Mouse (Mus musculus) midbrain, embryonic 12.5 days (tissue): Measurements from ENCODE around the gene 4930595D18Rik. TPM values are rescaled to one million over a fixed set of nuclear protein-coding genes. Genes with fewer than 3 reads are reported as not detected.

Source experiments
- ATAC-seq: fragments of 200-750 bp; cut with Nextera tagmentation; 2 replicates; pipeline ENCODE4 v1.8.0; 2017; ENCODE audit warnings: low read depth, moderate TSS enrichment, moderate library complexity; ENCODE audit not compliant: low FRiP score
- H3K27ac ChIP-seq: fragments of 300-500 bp; sonication (generic); replicated peaks from 2 replicates; pipeline ENCODE4 v1.5.1; 2016; ENCODE audit warnings: mild to moderate bottlenecking
- H3K27me3 ChIP-seq: fragments of 300-500 bp; sonication (generic); 2 replicates; pipeline ENCODE4 v1.6.1; 2016; ENCODE audit warnings: mild to moderate bottlenecking
- H3K36me3 ChIP-seq: fragments of 300-500 bp; sonication (generic); 2 replicates; pipeline ENCODE4 v1.6.1; 2016
- H3K4me1 ChIP-seq: fragments of 300-500 bp; sonication (generic); 2 replicates; pipeline ENCODE4 v1.6.1; 2016
- H3K4me2 ChIP-seq: fragments of 300-500 bp; sonication (generic); replicated peaks from 2 replicates; pipeline ENCODE4 v1.6.1; 2016; ENCODE audit warnings: mild to moderate bottlenecking, moderate library complexity
- H3K4me3 ChIP-seq: fragments of 300-500 bp; sonication (generic); 2 replicates; pipeline ENCODE4 v1.5.1; 2016; ENCODE audit warnings: mild to moderate bottlenecking
- H3K9ac ChIP-seq: fragments of 300-500 bp; sonication (generic); replicated peaks from 2 replicates; pipeline ENCODE4 v1.6.1; 2016; ENCODE audit warnings: mild to moderate bottlenecking, moderate library complexity
- H3K9me3 ChIP-seq: fragments of 300-500 bp; sonication (generic); 2 replicates; pipeline ENCODE4 v1.6.1; 2016; ENCODE audit warnings: mild to moderate bottlenecking
- WGBS: fragments of 180-500 bp; shearing (Covaris S2); methylation state at CpG from one replicate; pipeline ENCODE4 v1.1.7; 2016; 5-methylcytosine and 5-hydroxymethylcytosine counted together
- polyA plus RNA-seq: library from polyadenylated mRNA; unstranded; fragments of >200 nt; fragmentation: Nextera tagmentation; extraction: Ambion mirVana; gene quantifications from 2 replicates; pipeline ENCODE4 v1.2.1, GENCODE M21; 2016

The 4930595D18Rik gene
- polyA plus RNA-seq, 1 experiment from 2014 or later: not detected

DNA sequence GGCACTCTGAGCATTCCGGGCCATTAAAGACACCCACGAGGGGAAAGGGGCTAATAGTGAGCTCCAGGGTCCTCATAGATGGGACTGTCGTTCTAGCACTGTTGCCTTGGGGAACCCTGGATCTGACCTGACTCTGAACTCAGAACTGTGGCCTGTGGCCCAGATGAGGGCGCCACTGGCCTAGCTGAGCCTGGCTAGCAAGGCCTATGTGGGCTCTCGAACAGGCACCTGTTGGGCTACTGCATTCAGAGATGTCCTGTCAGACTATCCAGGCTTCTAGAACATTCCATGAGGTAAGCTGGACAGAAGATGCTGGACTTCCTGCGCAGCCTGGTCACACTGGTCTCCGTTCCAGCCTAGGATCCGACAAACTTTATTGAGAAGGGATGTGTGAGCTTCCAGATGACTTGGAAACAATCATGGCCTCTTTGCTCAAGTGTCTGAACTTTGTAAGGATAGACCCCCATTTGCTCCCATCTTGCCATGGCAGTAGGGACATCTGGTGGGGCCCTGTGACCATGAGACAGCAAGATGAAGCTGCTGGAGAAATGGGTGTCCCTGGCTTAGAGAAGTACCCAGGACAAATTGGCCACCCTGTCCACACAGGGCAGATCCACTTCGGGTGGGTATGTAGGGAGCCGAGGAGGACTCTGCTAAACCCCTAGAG, 19.0 kb downstream of the 4930595D18Rik start:
- H3K9ac ChIP-seq: peak overlapping the region; percentile 92; the same call in 1 of the 2 replicates
- H3K4me3 ChIP-seq: peak overlapping the region; percentile 84; the same call in 1 of the 2 replicates
- peak overlapping the region; percentile 88 for H3K27ac ChIP-seq
- peaks cover 61% of the 10 kb centered on the region for H3K4me1 ChIP-seq
- 72% methylated on average over 10 of the region's 10 CpGs for WGBS
- H3K36me3 ChIP-seq: no peaks in the 10 kb centered on the region
- peak; percentile 3; the same call in 1 of the 2 replicates for ATAC-seq
- H3K4me2 ChIP-seq: peak overlapping the region; percentile 86
- H3K27me3 ChIP-seq: no peaks in the 10 kb centered on the region
- H3K9me3 ChIP-seq: no peaks in the 10 kb centered on the region

DNA sequence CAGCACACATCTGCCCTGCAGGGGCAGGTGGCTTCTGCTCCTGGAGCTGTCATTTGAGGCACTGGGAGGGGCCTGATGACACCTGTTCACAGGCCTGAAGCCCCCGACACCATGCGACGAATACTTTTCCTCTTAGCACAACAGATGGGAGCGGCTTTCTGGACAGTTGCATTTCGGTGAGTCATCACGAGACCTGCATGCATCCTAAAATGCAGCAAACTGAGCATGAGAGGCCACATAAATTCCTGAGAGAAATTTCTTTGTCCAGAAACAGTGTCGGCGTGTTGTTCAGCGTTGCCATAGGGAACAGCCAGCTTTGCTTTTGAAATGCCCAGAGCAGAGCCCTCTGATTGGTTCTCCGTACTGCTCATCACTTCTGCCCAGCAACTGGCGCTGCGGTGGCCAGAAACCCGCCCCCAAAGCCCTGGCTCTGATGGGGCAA, 20.0 kb downstream of the 4930595D18Rik start:
- Histone ChIP-seq H3K4me2 (peak overlapping the region; percentile 57), H3K4me1 (peaks cover 52% of the 10 kb centered on the region), H3K27me3 (no peaks in the 10 kb centered on the region), H3K36me3 (no peaks in the 10 kb centered on the region), H3K9me3 (no peaks in the 10 kb centered on the region), H3K9ac (peak overlapping the region; percentile 50; the same call in 1 of the 2 replicates), H3K4me3 (peak overlapping the region; percentile 34), H3K27ac (peak overlapping the region; percentile 88)
- 2% methylated on average over 13 of the region's 13 CpGs for WGBS
- peak; percentile 85 for ATAC-seq

DNA sequence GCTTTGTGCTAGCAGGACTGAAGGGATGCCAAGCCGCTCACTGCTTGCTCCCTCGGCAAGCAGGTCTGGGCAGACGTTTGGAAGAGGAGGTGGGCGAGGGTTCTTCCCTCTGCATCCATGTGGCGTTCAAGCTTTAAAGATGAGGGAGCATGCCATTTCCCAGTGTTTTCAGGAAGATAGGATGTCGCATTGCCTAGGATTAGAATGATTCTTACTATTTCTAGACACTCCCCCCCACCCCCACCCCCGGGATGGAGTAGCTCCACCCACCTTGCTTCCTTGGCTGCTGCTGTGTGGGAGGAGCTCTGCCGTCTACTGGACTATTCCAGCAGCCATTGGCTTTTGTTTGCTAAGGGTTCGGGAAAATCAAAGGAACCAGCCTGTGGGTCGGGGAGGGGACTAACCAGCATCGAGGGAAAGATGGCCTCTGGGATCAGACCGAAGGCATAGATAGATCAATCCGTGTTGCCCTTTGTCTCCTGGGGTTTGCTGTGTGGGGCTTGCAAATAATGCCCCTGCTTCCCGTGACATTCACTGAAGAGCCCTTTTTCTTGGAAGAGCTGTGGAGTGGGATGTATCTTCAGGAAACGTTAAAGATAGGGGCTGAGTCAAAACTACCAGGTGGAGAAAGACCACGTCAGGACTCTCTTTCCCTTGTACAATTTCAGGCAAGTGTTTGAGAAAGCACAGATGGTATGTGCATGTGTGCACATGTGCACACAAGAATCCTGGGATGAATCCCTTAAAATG, 21.8 kb downstream of the 4930595D18Rik start:
- H3K9ac ChIP-seq: peak overlapping the region; percentile 39
- peaks cover 40% of the 10 kb centered on the region for H3K4me1 ChIP-seq
- ATAC-seq: no peak
- H3K27ac ChIP-seq: peak overlapping the region; percentile 82
- peak overlapping the region; percentile 10 for H3K4me3 ChIP-seq
- no peaks in the 10 kb centered on the region for H3K36me3 ChIP-seq
- no peaks in the 10 kb centered on the region for H3K27me3 ChIP-seq
- peak overlapping the region; percentile 44 for H3K4me2 ChIP-seq
- no peaks in the 10 kb centered on the region for H3K9me3 ChIP-seq
- 9% methylated on average over 16 of the region's 16 CpGs for WGBS

DNA sequence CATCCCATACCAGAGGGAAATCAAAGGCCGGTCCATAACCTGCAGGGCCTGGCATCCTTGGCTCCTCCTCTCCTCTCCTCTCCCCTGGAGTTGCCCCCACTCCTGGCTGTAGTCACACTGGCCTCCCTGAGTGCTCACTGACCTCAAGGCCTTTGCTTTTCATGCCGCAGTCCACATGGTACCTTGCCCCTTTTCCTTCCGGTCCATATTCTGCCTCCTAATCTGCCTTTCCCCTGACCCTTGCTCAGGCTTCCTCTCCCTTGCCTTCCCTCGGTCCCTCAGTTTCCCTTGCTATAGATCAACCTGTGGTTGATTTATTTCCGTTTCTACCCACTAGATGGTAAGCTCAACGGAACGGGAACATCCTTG, 22.4 kb downstream of the 4930595D18Rik start:
- no peaks in the 10 kb centered on the region for H3K36me3 ChIP-seq
- no peak for ATAC-seq
- no peaks in the 10 kb centered on the region for H3K9me3 ChIP-seq
- H3K4me3 ChIP-seq: peak overlapping the region; percentile 10
- 37% methylated on average over 7 of the region's 7 CpGs for WGBS
- no peaks in the 10 kb centered on the region for H3K27me3 ChIP-seq
- peak overlapping the region; percentile 39 for H3K9ac ChIP-seq
- H3K27ac ChIP-seq: peak overlapping the region; percentile 82
- peak overlapping the region; percentile 44 for H3K4me2 ChIP-seq
- H3K4me1 ChIP-seq: peaks cover 39% of the 10 kb centered on the region

- Histone ChIP-seq H3K4me1 (peaks cover 38% of the 10 kb centered on the region), H3K9ac (no peak overlapping the region), H3K9me3 (no peaks in the 10 kb centered on the region), H3K4me3 (no peak overlapping the region), H3K27ac (no peak overlapping the region), H3K4me2 (no peak overlapping the region), H3K36me3 (no peaks in the 10 kb centered on the region), H3K27me3 (no peaks in the 10 kb centered on the region)
- WGBS: 92% methylated on average over 10 of the region's 10 CpGs
- ATAC-seq: no peak
Observed at GRCm38 (mm10) chr12:111160871-111161270, 23.4 kb downstream of the 4930595D18Rik start.

- Histone ChIP-seq H3K4me1 (peaks cover 28% of the 10 kb centered on the region), H3K36me3 (no peaks in the 10 kb centered on the region), H3K9me3 (no peaks in the 10 kb centered on the region), H3K27ac (no peak overlapping the region), H3K4me2 (no peak overlapping the region), H3K27me3 (no peaks in the 10 kb centered on the region), H3K9ac (no peak overlapping the region), H3K4me3 (no peak overlapping the region)
- no peak for ATAC-seq
- 81% methylated on average over 12 of the region's 12 CpGs for WGBS
Observed at GRCm38 (mm10) chr12:111159659-111160428, 24.4 kb downstream of the 4930595D18Rik start.

- Histone ChIP-seq H3K9me3 (no peaks in the 10 kb centered on the region), H3K4me3 (no peak overlapping the region), H3K4me1 (no peaks in the 10 kb centered on the region), H3K36me3 (no peaks in the 10 kb centered on the region), H3K27ac (no peak overlapping the region), H3K9ac (no peak overlapping the region), H3K27me3 (no peaks in the 10 kb centered on the region), H3K4me2 (no peak overlapping the region)
- no peak for ATAC-seq
- WGBS: 91% methylated on average over 1 of the region's 1 CpGs
Observed at GRCm38 (mm10) chr12:111155756-111156155, 28.5 kb downstream of the 4930595D18Rik start.

- ATAC-seq: no peak
Observed at GRCm38 (mm10) chr12:111154641-111155040, 29.6 kb downstream of the 4930595D18Rik start.

DNA sequence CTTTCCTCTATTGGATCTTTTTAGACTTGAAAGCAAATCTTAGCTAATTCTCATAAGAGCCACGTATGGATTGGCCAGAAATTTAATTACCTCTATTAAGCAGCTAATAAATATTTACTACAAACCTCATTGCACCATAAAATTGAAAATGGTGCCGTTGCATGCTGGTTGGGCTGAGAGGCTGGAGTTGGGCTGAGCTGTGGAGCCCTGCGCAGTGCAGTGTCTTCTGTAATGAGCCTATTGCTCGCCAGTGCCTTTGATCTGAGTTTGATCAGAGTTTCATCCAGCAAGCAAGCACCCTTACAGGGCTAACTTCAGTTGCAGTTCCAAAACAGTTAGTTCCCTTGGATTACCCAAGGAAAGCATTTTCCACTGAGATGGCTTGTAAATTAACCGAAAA, 30.3 kb downstream of the 4930595D18Rik start:
- Histone ChIP-seq H3K27ac (no peak overlapping the region), H3K4me2 (no peak overlapping the region), H3K27me3 (0 out of 2 replicates have a peak, but pooled peaks cover 10% of the 10 kb centered on the region), H3K4me1 (no peaks in the 10 kb centered on the region), H3K36me3 (no peaks in the 10 kb centered on the region), H3K4me3 (no peak overlapping the region), H3K9me3 (no peaks in the 10 kb centered on the region), H3K9ac (no peak overlapping the region)
- ATAC-seq: no peak
- 80% methylated on average over 5 of the region's 5 CpGs for WGBS

More at GRCm38 (mm10) chr12:111154641-111155040, 29.6 kb downstream of the 4930595D18Rik start:
- Histone ChIP-seq H3K27me3 (0 out of 2 replicates have a peak, but pooled peaks cover 5% of the 10 kb centered on the region), H3K4me1 (no peaks in the 10 kb centered on the region), H3K9me3 (no peaks in the 10 kb centered on the region), H3K4me2 (no peak overlapping the region), H3K27ac (no peak overlapping the region), H3K4me3 (no peak overlapping the region), H3K9ac (no peak overlapping the region), H3K36me3 (no peaks in the 10 kb centered on the region)
- WGBS: 91% methylated on average over 6 of the region's 6 CpGs

DNA sequence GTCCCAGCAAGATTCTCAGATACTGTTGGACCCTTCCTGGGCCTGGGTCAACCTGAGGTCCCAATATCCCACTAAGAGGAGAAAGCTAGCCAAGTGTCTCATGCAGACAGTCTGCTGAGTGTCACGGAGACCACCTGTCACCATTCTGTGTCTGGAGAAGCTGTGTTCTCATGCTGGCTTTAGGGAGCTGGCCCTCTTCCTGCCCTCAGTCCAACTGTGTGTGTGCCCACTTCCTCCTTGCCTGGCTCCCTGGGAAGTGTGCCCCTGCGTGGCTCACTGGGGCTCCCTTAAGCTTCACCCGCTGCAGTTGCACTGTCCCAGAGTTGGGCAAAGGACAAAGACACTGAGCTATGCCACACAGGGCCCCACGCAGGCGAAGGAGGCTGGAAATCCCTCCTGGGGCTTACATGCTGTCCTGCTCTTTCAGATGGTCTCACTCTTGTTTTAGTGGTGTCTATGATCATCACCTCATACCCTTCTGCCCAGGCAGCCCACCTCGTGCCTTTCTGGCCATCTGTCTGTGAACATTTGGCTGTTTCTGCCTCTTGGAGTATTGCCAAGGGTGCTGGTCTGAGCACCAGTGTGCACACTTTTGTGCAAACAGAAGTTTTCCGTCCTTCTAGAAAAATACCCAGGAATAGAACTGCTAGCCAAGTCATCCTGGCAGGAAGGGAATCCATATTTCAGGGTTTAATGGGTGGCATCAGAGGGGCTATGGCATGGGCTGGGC, 31.1 kb downstream of the 4930595D18Rik start:
- Histone ChIP-seq H3K4me1 (no peaks in the 10 kb centered on the region), H3K9me3 (no peaks in the 10 kb centered on the region), H3K27ac (no peak overlapping the region), H3K4me3 (no peak overlapping the region), H3K36me3 (no peaks in the 10 kb centered on the region), H3K4me2 (no peak overlapping the region), H3K27me3 (peaks cover 10% of the 10 kb centered on the region; the same call in 1 of the 2 replicates), H3K9ac (no peak overlapping the region)
- ATAC-seq: no peak
- WGBS: 81% methylated on average over 7 of the region's 7 CpGs

GRCm38 (mm10) chr12:111152579-111152978, 31.7 kb downstream of the 4930595D18Rik start:
- H3K4me3 ChIP-seq: no peak overlapping the region
- peaks cover 11% of the 10 kb centered on the region for H3K27me3 ChIP-seq
- H3K4me2 ChIP-seq: no peak overlapping the region
- 83% methylated on average over 6 of the region's 6 CpGs for WGBS
- H3K27ac ChIP-seq: no peak overlapping the region
- no peaks in the 10 kb centered on the region for H3K4me1 ChIP-seq
- ATAC-seq: no peak
- H3K9me3 ChIP-seq: no peaks in the 10 kb centered on the region
- H3K9ac ChIP-seq: no peak overlapping the region
- H3K36me3 ChIP-seq: no peaks in the 10 kb centered on the region
